Mouse (Mus musculus) right cerebral cortex, adult 18-20 months (tissue): ENCODE data around the gene Sprr2f.

Experiments used
- DNase-seq: peaks from one replicate; pipeline ENCODE4 v3.0.0; 2022; ENCODE audit warnings: mixed read lengths

The Sprr2f gene

DNA sequence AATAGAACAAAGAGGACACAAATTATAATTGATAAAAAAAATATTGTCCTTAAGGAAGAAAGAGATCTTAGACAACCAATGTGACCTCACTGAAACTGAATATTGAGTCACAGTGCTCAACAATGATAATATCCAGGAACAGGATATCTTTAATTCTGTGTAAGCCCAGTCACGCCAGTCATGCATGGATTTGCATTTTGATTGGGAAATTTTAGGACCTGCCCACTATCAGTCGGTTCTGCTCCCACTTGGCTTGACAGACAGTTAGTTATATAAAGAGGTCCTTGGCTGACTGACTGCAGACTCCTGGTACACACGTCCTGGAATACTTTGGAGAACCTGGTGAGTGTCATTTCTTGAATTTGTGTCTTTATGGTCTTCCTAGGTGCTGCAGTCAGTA, at the start of gene Sprr2f:
Sprr2f (plus strand) TSS at position 301 of the 400 bp plus-strand sequence.
- no peak for DNase-seq

DNA sequence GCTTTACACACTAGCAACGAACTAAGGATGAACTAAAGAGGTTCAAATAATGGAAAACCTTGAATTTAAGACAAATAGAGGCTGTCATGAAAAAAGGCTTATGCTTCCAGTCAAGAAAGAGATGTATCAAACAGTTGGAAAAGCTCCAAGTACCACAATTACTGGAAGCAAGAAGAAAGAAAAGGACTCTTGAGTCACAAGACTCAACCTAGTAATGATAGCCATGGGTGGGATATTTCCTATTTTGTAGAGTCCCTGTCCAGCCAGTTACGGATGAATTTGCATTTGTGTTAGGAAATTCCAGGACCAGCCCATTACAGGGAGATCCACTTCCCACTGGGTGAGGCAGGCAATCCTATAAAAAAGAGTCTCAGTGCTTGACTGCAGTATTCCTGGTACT, 48.7 kb upstream of the Sprr2f start, which contains the start of gene Sprr2b:
Sprr2b (plus strand) TSS at position 301 of the 400 bp plus-strand sequence.
- DNase-seq: no peak

DNA sequence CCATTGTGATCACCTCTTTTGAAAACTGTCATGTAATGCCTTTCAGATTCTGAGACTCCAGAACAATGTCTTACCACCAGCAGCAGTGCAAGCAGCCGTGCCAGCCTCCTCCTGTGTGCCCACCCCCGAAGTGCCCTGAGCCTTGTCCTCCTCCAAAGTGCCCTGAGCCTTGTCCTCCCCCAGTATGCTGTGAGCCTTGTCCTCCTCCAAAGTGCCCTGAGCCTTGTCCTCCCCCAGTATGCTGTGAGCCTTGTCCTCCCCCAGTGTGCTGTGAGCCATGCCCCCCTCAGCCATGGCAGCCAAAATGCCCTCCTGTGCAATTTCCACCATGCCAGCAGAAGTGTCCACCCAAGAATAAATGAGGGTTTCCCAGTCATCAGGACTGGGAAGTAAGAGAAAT, 47.6 kb upstream of the Sprr2f start:
- DNase-seq: no peak

DNA sequence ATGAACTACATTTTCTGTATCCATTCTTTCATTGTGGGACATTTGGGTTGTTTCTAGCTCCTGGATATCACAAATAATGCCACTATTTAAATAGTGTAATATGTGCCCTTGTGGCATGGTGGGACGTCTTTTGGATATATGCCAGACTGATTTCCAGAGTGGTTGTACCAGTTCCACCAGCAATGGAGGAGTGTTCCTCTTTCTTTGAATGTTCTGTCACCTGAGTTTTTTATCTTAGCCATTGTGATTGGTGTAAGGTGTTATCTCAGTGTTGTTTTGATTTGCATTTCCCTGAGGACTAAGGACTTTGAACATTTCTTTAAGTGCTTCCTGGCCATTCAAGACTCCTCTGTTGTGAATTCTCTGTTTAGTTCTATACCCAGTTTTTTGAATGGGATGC, 28.7 kb upstream of the Sprr2f start:
- no peak for DNase-seq

DNA sequence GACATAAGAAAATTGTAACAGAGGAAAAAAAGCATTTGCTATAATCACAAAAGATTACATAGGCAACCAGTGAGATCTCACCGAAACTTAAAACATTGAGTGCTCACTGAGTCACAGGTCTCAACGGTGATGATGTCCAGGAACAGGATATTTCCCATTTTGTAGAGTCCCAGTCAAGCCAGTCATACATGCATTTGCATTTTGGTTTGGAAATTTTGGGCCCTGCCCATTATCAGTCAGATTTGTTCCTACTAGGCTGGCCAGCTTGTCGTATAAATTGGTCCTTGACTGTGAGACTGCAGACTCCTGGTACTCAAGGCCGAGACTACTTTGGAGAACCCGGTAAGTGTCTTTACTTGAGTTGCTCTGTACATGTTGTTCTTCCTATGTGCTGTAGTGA, 26.1 kb upstream of the Sprr2f start, which contains the start of gene Sprr2d:
Sprr2d (plus strand) TSS at position 301 of the 400 bp plus-strand sequence.
- no peak for DNase-seq

GRCm38 (mm10) chr3:92351843-92352242, 13.1 kb upstream of the Sprr2f start, which contains the start of gene Sprr2e:
Gene Sprr2e, plus strand, starts transcription at chr3:92352143.
- DNase-seq: no peak

DNA sequence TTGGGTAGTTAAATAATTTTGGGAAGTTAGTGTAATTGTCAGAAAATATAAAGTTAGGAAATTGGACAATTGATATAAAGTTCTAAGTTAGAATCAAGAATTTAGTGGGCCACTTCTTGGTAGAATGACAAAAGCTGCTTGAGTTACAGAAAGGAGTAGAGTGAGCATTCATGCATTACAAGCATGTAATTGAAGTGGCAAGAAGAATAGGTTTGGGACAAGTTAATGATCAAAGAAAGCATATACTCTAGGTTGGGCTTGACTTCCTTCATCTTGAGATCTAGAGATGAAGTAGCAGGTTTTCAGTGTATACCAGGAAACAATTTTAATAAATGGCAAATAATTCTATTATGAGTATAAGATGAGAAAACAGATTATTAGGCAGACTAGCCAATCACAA, 3.4 kb upstream of the Sprr2f start:
- DNase-seq: no peak

DNA sequence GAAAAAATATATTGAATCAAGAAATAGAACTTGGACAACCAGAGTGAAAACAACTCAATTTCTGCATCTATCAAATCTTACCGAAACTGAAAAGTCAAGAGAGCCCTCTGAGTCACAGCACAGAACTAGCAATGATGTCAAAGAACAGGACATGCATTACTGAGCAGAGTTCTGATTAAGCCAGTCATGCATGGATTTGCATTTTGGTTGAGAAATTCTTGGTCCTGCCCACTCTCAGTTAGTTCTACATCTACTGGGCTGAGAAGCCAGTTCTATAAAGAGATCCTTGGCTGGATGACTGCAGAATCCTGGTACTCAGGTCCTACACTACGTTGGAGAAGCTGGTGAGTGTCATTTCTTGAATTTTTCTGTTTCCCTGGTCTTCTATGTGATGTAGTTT, 8.6 kb downstream of the Sprr2f start:
- DNase-seq: no peak

GRCm38 (mm10) chr3:92385385-92385784, 20.4 kb downstream of the Sprr2f start, which contains the start of gene Sprr2h:
Gene Sprr2h, plus strand, starts transcription at chr3:92385685.
- DNase-seq: no peak

GRCm38 (mm10) chr3:92394301-92394700, 29.3 kb downstream of the Sprr2f start:
- DNase-seq: no peak

GRCm38 (mm10) chr3:92407691-92408090, 42.7 kb downstream of the Sprr2f start, which contains the start of gene Sprr2i:
Gene Sprr2i, plus strand, starts transcription at chr3:92407991.
- no peak for DNase-seq
